Mouse (Mus musculus) heart, embryonic 16.5 days (tissue): ENCODE data around the gene Gm9999. TPM values are rescaled to one million over a fixed set of nuclear protein-coding genes. Genes with fewer than 3 reads are reported as not detected.
"Not testable (repeated sequence)": the region's sequence is repeated elsewhere in the genome, so short reads cannot be mapped to it uniquely, and the experiment has no call there.

Experiments
- ATAC-seq: fragments of 200-750 bp; cut with Nextera tagmentation; replicated peaks from 2 replicates; pipeline ENCODE4 v1.8.0; 2017; ENCODE audit warnings: moderate number of reproducible peaks; ENCODE audit not compliant: insufficient read depth, low FRiP score; ENCODE audit errors: extremely low read depth
- H3K27ac ChIP-seq: fragments of 300-500 bp; sonication (generic); 2 replicates; pipeline ENCODE4 v1.5.1; 2014; ENCODE audit warnings: mild to moderate bottlenecking, low read length, control low read depth, moderate library complexity
- H3K27me3 ChIP-seq: fragments of 300-500 bp; sonication (generic); 2 replicates; pipeline ENCODE4 v1.6.1; 2014; ENCODE audit warnings: low read length, mixed read lengths; ENCODE audit not compliant: control insufficient read depth, insufficient read depth
- H3K36me3 ChIP-seq: fragments of 300-500 bp; sonication (generic); 2 replicates; pipeline ENCODE4 v1.6.1; 2014; ENCODE audit not compliant: control insufficient read depth, insufficient read depth
- H3K4me1 ChIP-seq: fragments of 300-500 bp; sonication (generic); 2 replicates; pipeline ENCODE4 v1.6.1; 2014; ENCODE audit warnings: low read length, mixed read lengths; ENCODE audit not compliant: control insufficient read depth, insufficient read depth
- H3K4me2 ChIP-seq: fragments of 300-500 bp; sonication (generic); 2 replicates; pipeline ENCODE4 v1.6.1; 2014; ENCODE audit warnings: low read depth, mild to moderate bottlenecking, control low read depth, low read length
- H3K4me3 ChIP-seq: fragments of 300-500 bp; sonication (generic); 2 replicates; pipeline ENCODE4 v1.5.1; 2014; ENCODE audit warnings: mild to moderate bottlenecking, control low read depth, low read length
- H3K9ac ChIP-seq: fragments of 300-500 bp; sonication (generic); 2 replicates; pipeline ENCODE4 v1.6.1; 2014; ENCODE audit warnings: low read length, control low read depth
- H3K9me3 ChIP-seq: fragments of 300-500 bp; sonication (generic); replicated peaks from 2 replicates; pipeline ENCODE4 v1.6.1; 2016; ENCODE audit warnings: low read length; ENCODE audit not compliant: control insufficient read depth
- WGBS: fragments of 180-500 bp; shearing (Covaris S2); extraction: QIAGEN DNeasy Blood & Tissue Kit; methylation state at CpG from one replicate; pipeline ENCODE4 v1.1.7; 2014; 5-methylcytosine and 5-hydroxymethylcytosine counted together
- polyA plus RNA-seq: library from polyadenylated mRNA; unstranded; fragments of >200 nt; fragmentation: Nextera tagmentation; extraction: Ambion mirVana; gene quantifications from 2 replicates; pipeline ENCODE4 v1.2.1, GENCODE M21; 2015

Gm9999 gene
- polyA plus RNA-seq, 1 experiment from 2014 or later, result not detected

DNA sequence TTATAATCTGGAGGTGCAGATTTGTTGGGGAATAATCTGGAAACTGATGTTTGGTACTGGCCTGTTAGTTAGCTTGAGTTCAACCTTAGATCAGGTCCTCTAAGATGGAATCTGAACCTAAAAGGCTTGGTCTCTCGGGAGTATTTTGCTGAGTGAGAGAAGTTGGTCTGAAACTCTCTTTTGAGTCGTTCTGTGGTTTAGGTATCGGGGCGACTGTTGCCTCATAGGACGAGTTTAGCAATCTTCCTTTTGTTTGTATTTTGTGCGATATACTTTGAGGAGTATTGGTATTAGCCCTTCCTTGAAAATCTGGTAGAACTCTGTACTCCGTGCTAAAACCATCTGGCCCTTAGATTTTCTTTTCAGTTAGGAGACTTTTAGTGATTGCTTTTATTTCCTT lies 19.3 kb upstream of the Gm9999 start:
- Histone ChIP-seq H3K27ac (no peak overlapping the region), H3K36me3 (no peaks in the 10 kb centered on the region), H3K9ac (no peak overlapping the region), H3K4me2 (no peak overlapping the region), H3K4me1 (peaks cover 19% of the 10 kb centered on the region), H3K27me3 (no peaks in the 10 kb centered on the region), H3K4me3 (no peak overlapping the region), H3K9me3 (no peaks in the 10 kb centered on the region)
- 79% methylated on average over 7 of the region's 7 CpGs for WGBS
- no peak for ATAC-seq

DNA sequence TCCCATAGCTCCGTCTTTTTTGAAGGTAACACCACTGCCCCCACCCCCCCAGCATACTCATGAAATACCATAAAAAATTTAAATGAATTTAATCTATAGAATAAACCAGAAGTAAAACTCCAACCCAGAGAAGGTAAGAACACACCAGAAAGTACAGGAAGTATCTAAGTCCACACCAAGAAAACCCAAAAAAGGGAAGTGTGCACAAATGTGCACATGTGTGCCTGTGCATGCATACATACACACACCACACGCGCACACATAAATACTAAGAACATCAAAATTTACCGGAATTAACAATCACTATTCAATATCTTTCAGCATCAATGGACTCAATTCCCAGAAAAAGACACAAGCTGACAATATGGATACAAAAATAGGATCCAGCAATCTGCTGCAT lies 13.5 kb upstream of the Gm9999 start:
- H3K27ac ChIP-seq, result no peak overlapping the region
- no peak overlapping the region for H3K4me3 ChIP-seq
- no peak overlapping the region for H3K4me2 ChIP-seq
- H3K9me3 ChIP-seq, result peaks cover 3% of the 10 kb centered on the region; the same call in 1 of the 2 replicates
- H3K36me3 ChIP-seq, result no peaks in the 10 kb centered on the region
- H3K4me1 ChIP-seq, result no peaks in the 10 kb centered on the region
- no peak for ATAC-seq
- WGBS, result 79% methylated on average over 4 of the region's 4 CpGs
- no peaks in the 10 kb centered on the region for H3K27me3 ChIP-seq
- no peak overlapping the region for H3K9ac ChIP-seq

DNA sequence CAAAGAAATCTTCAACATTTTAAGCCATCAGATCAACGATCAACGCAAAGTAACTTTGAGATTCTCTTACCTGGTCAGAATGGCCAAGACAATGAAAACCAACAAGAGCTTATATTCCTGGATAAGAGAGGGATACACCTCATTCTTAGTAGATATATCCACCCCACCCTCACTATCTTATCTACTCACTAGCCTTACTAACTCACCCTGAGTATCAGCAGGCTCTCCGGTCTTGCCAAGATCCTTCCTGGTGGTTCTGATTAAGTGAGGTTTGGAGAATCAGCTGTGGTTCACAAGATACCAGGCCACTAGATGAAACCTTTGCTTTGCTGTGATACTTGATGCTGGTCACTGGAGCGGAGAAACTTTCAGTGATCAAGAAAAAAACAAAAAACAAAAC lies 8.7 kb upstream of the Gm9999 start:
- H3K4me2 ChIP-seq, result no peak overlapping the region
- H3K4me3 ChIP-seq, result no peak overlapping the region
- peaks cover 3% of the 10 kb centered on the region; the same call in 1 of the 2 replicates for H3K9me3 ChIP-seq
- no peak overlapping the region for H3K27ac ChIP-seq
- H3K9ac ChIP-seq, result no peak overlapping the region
- no peaks in the 10 kb centered on the region for H3K4me1 ChIP-seq
- H3K27me3 ChIP-seq, result no peaks in the 10 kb centered on the region
- WGBS, result 92% methylated on average over 4 of the region's 4 CpGs
- no peaks in the 10 kb centered on the region for H3K36me3 ChIP-seq
- ATAC-seq, result no peak

DNA sequence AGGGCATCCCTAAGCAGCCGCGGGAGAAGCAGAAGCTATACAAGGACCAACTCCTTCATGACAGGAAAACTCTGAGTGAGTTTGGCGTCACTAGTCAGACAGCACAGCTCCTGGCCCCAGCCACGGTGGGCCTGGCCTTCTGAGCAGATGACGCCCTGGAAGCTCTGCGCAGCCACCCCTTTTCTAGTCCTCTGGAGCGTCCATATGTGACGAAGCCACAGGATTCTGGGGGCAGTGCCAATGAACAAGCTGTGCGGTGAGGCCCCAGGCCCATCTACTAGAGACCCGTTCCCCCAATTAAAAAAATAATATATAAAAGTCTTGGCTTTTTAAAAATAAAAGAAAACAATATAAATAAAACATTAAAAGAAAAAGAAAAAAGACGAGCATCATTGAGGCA lies 7.9 kb upstream of the Gm9999 start:
- Histone ChIP-seq H3K27me3 (no peaks in the 10 kb centered on the region), H3K4me1 (no peaks in the 10 kb centered on the region), H3K27ac (no peak overlapping the region), H3K9me3 (peaks cover 3% of the 10 kb centered on the region; the same call in 1 of the 2 replicates), H3K4me2 (no peak overlapping the region), H3K36me3 (no peaks in the 10 kb centered on the region), H3K9ac (no peak overlapping the region), H3K4me3 (no peak overlapping the region)
- 83% methylated on average over 11 of the region's 11 CpGs for WGBS
- ATAC-seq, result no peak

DNA sequence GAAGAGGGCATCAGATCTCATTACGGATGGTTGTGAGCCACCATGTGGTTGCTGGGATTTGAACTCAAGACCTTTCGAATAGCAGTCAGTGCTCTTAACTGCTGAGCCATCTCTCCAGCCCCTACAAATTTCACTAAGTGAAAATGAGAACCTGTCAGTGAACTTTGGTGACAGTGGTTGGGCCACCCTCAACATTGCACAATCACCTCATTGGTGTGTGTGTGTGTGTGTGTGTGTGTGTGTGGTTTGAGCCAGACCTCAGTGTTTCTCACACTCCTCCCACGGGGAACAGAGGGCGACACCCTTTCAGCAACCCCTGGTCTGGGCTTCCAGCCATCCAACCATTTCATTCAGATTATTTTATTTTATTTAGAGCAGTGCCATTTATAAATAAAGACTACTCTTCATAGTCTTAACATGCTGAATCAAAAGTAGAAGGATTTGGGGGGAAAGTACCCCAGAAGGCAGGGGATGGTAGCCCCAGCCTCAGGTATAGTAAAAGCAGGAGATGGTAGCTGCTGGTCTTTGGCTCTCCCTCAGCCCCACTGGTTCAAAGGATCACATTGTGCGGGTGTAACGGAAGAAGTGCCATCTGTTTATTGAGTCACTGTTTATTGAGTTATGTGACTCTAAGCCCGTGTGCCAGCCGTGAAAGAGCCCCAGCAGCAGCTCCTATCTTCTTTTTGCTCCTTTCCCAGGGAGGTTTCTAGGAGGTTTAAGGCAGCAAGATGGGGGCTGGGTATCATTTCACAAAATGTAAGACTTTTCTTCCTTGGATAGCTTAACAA lies 2.5 kb downstream of the Gm9999 start:
- H3K9me3 ChIP-seq, result no peaks in the 10 kb centered on the region
- no peak overlapping the region for H3K4me2 ChIP-seq
- ATAC-seq, result no peak
- 57% methylated on average over 8 of the region's 8 CpGs for WGBS
- peak overlapping the region; percentile 12; the same call in 1 of the 2 replicates for H3K27ac ChIP-seq
- H3K27me3 ChIP-seq, result no peaks in the 10 kb centered on the region
- H3K9ac ChIP-seq, result no peak overlapping the region
- H3K4me1 ChIP-seq, result no peaks in the 10 kb centered on the region
- H3K4me3 ChIP-seq, result no peak overlapping the region
- H3K36me3 ChIP-seq, result no peaks in the 10 kb centered on the region

DNA sequence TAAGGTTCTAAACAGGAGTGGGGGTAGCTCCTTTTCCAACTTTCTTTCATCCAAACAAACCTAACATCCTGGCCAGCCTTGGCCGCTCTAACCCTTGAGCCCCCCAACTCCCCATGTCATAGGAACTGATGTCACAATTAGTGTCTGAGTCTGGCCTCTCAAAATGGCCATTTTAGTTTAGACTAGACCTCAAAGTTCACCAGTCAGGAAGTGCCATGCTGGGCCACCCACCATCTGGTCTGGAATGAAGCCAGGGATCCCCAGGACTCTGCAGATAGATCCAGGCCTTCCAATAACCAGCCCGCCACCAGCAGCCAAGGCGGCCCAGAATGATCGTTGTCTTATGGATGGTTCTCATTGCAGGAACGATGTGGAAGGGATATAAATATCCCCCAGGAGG lies 3.3 kb downstream of the Gm9999 start:
- Histone ChIP-seq H3K27ac (no peak overlapping the region), H3K4me1 (no peaks in the 10 kb centered on the region), H3K9me3 (no peaks in the 10 kb centered on the region), H3K4me2 (no peak overlapping the region), H3K27me3 (no peaks in the 10 kb centered on the region), H3K36me3 (no peaks in the 10 kb centered on the region), H3K9ac (no peak overlapping the region), H3K4me3 (no peak overlapping the region)
- no peak for ATAC-seq
- WGBS, result 47% methylated on average over 5 of the region's 5 CpGs

DNA sequence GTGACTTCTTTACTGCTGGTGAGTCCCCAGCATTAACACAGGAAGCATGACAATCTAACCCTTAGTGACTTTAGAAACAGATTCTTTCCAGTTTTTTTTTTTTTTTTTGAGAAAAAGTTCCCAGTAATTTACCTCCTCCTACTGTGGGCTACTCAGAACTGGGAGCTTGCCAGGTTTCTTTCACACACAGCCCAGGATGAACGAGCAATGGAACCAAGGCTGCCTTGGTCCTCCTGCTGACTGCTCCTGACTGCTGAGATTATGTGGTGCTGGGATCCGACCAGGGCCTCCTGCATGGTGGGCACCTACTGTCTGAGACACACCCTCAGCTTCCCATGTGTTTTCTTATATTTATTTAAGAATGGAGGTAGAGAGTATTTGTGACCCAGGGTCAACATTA lies 3.7 kb downstream of the Gm9999 start:
- 36% methylated on average over 2 of the region's 2 CpGs for WGBS
- H3K9ac ChIP-seq, result no peak overlapping the region
- H3K4me2 ChIP-seq, result no peak overlapping the region
- no peaks in the 10 kb centered on the region for H3K4me1 ChIP-seq
- ATAC-seq, result no peak; the same call in 1 of the 2 replicates
- no peak overlapping the region for H3K27ac ChIP-seq
- no peaks in the 10 kb centered on the region for H3K27me3 ChIP-seq
- H3K4me3 ChIP-seq, result no peak overlapping the region
- H3K36me3 ChIP-seq, result peaks cover 3% of the 10 kb centered on the region; the same call in 1 of the 2 replicates
- no peaks in the 10 kb centered on the region for H3K9me3 ChIP-seq

DNA sequence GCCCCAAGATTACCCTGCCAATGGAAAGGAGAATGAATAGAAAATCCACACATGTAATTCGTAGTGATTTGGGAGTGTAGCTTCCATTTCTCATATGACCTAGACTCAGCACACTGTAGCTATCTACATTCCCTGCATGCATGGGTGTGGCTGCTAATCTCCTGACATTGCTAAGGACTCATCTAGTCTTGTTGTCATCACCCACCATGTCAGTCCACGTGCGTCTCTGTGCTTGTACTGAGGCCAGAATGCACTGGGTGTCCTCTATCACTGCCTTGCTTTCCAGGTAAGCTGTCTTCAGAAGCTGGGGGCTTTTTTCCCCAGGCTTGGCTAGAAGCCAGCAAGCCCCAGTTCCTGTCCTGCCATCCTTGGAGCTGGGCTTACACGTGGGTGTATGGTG lies 6.0 kb downstream of the Gm9999 start:
- not testable (repeated sequence) for H3K4me1 ChIP-seq, H3K4me3 ChIP-seq, H3K27me3 ChIP-seq, H3K4me2 ChIP-seq, H3K9me3 ChIP-seq, H3K9ac ChIP-seq, ATAC-seq, H3K27ac ChIP-seq
- WGBS, result 45% methylated on average over 4 of the region's 4 CpGs
- H3K36me3 ChIP-seq, result peaks cover 20% of the 10 kb centered on the region

DNA sequence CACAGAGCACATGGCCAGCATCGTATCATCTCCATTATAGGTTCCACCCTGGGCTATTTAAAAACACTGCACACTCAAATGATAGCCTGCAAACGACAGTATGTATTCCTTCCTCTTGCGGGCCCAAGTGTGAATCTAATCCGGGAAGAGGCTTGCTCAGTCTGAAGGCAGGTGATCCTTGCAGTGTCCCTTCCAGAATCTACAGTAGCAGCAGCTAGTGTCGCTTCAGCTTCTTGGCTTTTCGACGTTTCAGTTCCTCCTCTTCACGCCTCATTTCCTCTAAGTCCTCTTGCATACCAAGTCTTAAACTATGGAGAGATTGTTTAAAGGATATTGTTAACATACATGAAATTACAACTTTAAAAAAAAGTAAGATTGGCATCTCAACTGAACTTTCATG lies 9.7 kb downstream of the Gm9999 start:
- Histone ChIP-seq H3K4me3 (no peak overlapping the region), H3K36me3 (peaks cover 40% of the 10 kb centered on the region)
- ATAC-seq, result no peak

More for the DNA sequence above, 9.7 kb downstream of the Gm9999 start:
- H3K27ac ChIP-seq, result no peak overlapping the region
- H3K4me1 ChIP-seq, result peaks cover 12% of the 10 kb centered on the region
- 84% methylated on average over 8 of the region's 8 CpGs for WGBS
- H3K27me3 ChIP-seq, result no peaks in the 10 kb centered on the region
- no peak overlapping the region for H3K9ac ChIP-seq
- H3K4me2 ChIP-seq, result no peak overlapping the region
- H3K9me3 ChIP-seq, result no peaks in the 10 kb centered on the region
